Mouse (Mus musculus) spleen, adult 2 months (tissue): ENCODE data around the gene B3galnt1.

Source experiments
- CTCF ChIP-seq: fragments of 200-500 bp; IDR thresholded peaks from 2 replicates; pipeline ENCODE4 v1.5.1; 2011; ENCODE audit warnings: mild to moderate bottlenecking, inconsistent platforms; ENCODE audit not compliant: insufficient read depth, insufficient read length, insufficient replicate concordance; ENCODE audit errors: extremely low read depth
- POLR2A ChIP-seq: fragments of 200-500 bp; IDR thresholded peaks from 2 replicates; pipeline ENCODE4 v1.6.1; 2011; ENCODE audit warnings: low read depth, low read length, inconsistent platforms

- TF ChIP-seq POLR2A (no peak), CTCF (no peak)
Observed at GRCm38 (mm10) chr3:69578791-69579190, 20.0 kb downstream of the B3galnt1 start.
